Mouse (Mus musculus): ENCODE results near the gene Spag16. TPM values are rescaled to one million over a fixed set of nuclear protein-coding genes. Genes with fewer than 3 reads are reported as not detected.
"Not testable (repeated sequence)": the region's sequence is repeated elsewhere in the genome, so short reads cannot be mapped to it uniquely, and the experiment has no call there.

Spag16 gene
- polyA plus RNA-seq (2014; fragmentation: Nextera tagmentation; extraction: Ambion mirVana) = 0.43 and 2.4 TPM in 2 replicates

- no peaks in the 10 kb centered on the region for H3K9me3 ChIP-seq (ENCODE audit: control insufficient read depth, low read length)
- peak; percentile 62 for DNase-seq (ENCODE audit: low spot score)
- no peaks in the 10 kb centered on the region for H3K27me3 ChIP-seq (replicated peaks; ENCODE audit: control insufficient read depth, insufficient read depth, low read length)
- H3K4me3 ChIP-seq (ENCODE audit: low read depth, low read length) = peak within 1 kb of the TSS; percentile 49
- peak within 1 kb of the TSS; percentile 51; the same call in 1 of the 2 replicates for H3K9ac ChIP-seq (ENCODE audit: low read depth, low read length)
- H3K4me1 ChIP-seq (ENCODE audit: control insufficient read depth, insufficient read depth, low read length) = no peaks in the 10 kb centered on the region
- H3K27ac ChIP-seq (replicated peaks; ENCODE audit: low read depth, low read length) = no peak within 1 kb of the TSS
- peak; percentile 82 for ATAC-seq (ENCODE audit: low read depth)
- H3K36me3 ChIP-seq (ENCODE audit: control insufficient read depth, insufficient read depth, low read length) = no peaks in the 10 kb centered on the region
- H3K4me2 ChIP-seq (ENCODE audit: low read depth, low read length) = peak within 1 kb of the TSS; percentile 82
- WGBS = 7% methylated on average over 27 of the region's 38 CpGs
Observed at GRCm38 (mm10) chr1:69826806-69827703, at the start of gene Spag16. Gene Spag16, plus strand, starts transcription at chr1:69826970.

- 4% methylated on average over 6 of the region's 6 CpGs for WGBS
Observed at GRCm38 (mm10) chr1:69785129-69785528, 41.6 kb upstream of the Spag16 start.

GRCm38 (mm10) chr1:69786716-69787115, 40.1 kb upstream of the Spag16 start:
- ATAC-seq (ENCODE audit: low read depth) = no peak
- Histone ChIP-seq H3K4me2 (ENCODE audit: low read depth, low read length) (no peak overlapping the region), H3K4me3 (ENCODE audit: low read depth, low read length) (no peak overlapping the region), H3K27ac (replicated peaks; ENCODE audit: low read depth, low read length) (no peak overlapping the region), H3K9me3 (ENCODE audit: control insufficient read depth, low read length) (no peaks in the 10 kb centered on the region), H3K36me3 (ENCODE audit: control insufficient read depth, insufficient read depth, low read length) (no peaks in the 10 kb centered on the region), H3K27me3 (replicated peaks; ENCODE audit: control insufficient read depth, insufficient read depth, low read length) (no peaks in the 10 kb centered on the region), H3K9ac (ENCODE audit: low read depth, low read length) (no peak overlapping the region), H3K4me1 (ENCODE audit: control insufficient read depth, insufficient read depth, low read length) (no peaks in the 10 kb centered on the region)
- WGBS = 64% methylated on average over 6 of the region's 6 CpGs
- no peak for DNase-seq (ENCODE audit: low spot score)

More at GRCm38 (mm10) chr1:69785129-69785528, 41.6 kb upstream of the Spag16 start:
- no peak overlapping the region for H3K27ac ChIP-seq (replicated peaks; ENCODE audit: low read depth, low read length)
- no peaks in the 10 kb centered on the region for H3K4me1 ChIP-seq (ENCODE audit: control insufficient read depth, insufficient read depth, low read length)
- no peaks in the 10 kb centered on the region for H3K36me3 ChIP-seq (ENCODE audit: control insufficient read depth, insufficient read depth, low read length)
- no peak for ATAC-seq (ENCODE audit: low read depth)
- H3K4me2 ChIP-seq (ENCODE audit: low read depth, low read length) = no peak overlapping the region
- no peaks in the 10 kb centered on the region for H3K9me3 ChIP-seq (ENCODE audit: control insufficient read depth, low read length)
- no peak overlapping the region for H3K9ac ChIP-seq (ENCODE audit: low read depth, low read length)
- DNase-seq (ENCODE audit: low spot score) = peak; percentile 85
- no peak overlapping the region for H3K4me3 ChIP-seq (ENCODE audit: low read depth, low read length)
- no peaks in the 10 kb centered on the region for H3K27me3 ChIP-seq (replicated peaks; ENCODE audit: control insufficient read depth, insufficient read depth, low read length)

GRCm38 (mm10) chr1:69787379-69787778, 39.4 kb upstream of the Spag16 start:
- Histone ChIP-seq H3K4me3 (ENCODE audit: low read depth, low read length) (no peak overlapping the region), H3K4me1 (ENCODE audit: control insufficient read depth, insufficient read depth, low read length) (no peaks in the 10 kb centered on the region), H3K27me3 (replicated peaks; ENCODE audit: control insufficient read depth, insufficient read depth, low read length) (no peaks in the 10 kb centered on the region), H3K36me3 (ENCODE audit: control insufficient read depth, insufficient read depth, low read length) (no peaks in the 10 kb centered on the region), H3K9me3 (ENCODE audit: control insufficient read depth, low read length) (no peaks in the 10 kb centered on the region), H3K4me2 (ENCODE audit: low read depth, low read length) (no peak overlapping the region), H3K9ac (ENCODE audit: low read depth, low read length) (no peak overlapping the region), H3K27ac (replicated peaks; ENCODE audit: low read depth, low read length) (no peak overlapping the region)
- WGBS = 50% methylated on average over 12 of the region's 12 CpGs
- no peak for DNase-seq (ENCODE audit: low spot score)
- no peak for ATAC-seq (ENCODE audit: low read depth)

GRCm38 (mm10) chr1:69790337-69791250, 36.2 kb upstream of the Spag16 start:
- Histone ChIP-seq H3K27ac (replicated peaks; ENCODE audit: low read depth, low read length) (no peak overlapping the region), H3K27me3 (replicated peaks; ENCODE audit: control insufficient read depth, insufficient read depth, low read length) (no peaks in the 10 kb centered on the region), H3K9me3 (ENCODE audit: control insufficient read depth, low read length) (no peaks in the 10 kb centered on the region), H3K9ac (ENCODE audit: low read depth, low read length) (no peak overlapping the region; the same call in 1 of the 2 replicates), H3K4me2 (ENCODE audit: low read depth, low read length) (peak overlapping the region; percentile 55), H3K4me3 (ENCODE audit: low read depth, low read length) (peak overlapping the region; percentile 26), H3K4me1 (ENCODE audit: control insufficient read depth, insufficient read depth, low read length) (no peaks in the 10 kb centered on the region), H3K36me3 (ENCODE audit: control insufficient read depth, insufficient read depth, low read length) (no peaks in the 10 kb centered on the region)
- DNase-seq (ENCODE audit: low spot score) = peak; percentile 85
- peak; percentile 60; the same call in 1 of the 2 replicates for ATAC-seq (ENCODE audit: low read depth)
- WGBS = 38% methylated on average over 28 of the region's 28 CpGs

- WGBS = 89% methylated on average over 7 of the region's 7 CpGs
- DNase-seq (ENCODE audit: low spot score) (no peak), ATAC-seq (ENCODE audit: low read depth) (no peak)
- no peaks in the 10 kb centered on the region for H3K36me3 ChIP-seq (ENCODE audit: control insufficient read depth, insufficient read depth, low read length)
- H3K9ac ChIP-seq (ENCODE audit: low read depth, low read length) = no peak overlapping the region
- no peak overlapping the region for H3K4me2 ChIP-seq (ENCODE audit: low read depth, low read length)
- no peaks in the 10 kb centered on the region for H3K27me3 ChIP-seq (replicated peaks; ENCODE audit: control insufficient read depth, insufficient read depth, low read length)
- no peak overlapping the region for H3K4me3 ChIP-seq (ENCODE audit: low read depth, low read length)
- H3K4me1 ChIP-seq (ENCODE audit: control insufficient read depth, insufficient read depth, low read length) = no peaks in the 10 kb centered on the region
- H3K9me3 ChIP-seq (ENCODE audit: control insufficient read depth, low read length) = no peaks in the 10 kb centered on the region
- no peak overlapping the region for H3K27ac ChIP-seq (replicated peaks; ENCODE audit: low read depth, low read length)
Observed at GRCm38 (mm10) chr1:69798948-69799565, 27.7 kb upstream of the Spag16 start.

GRCm38 (mm10) chr1:69810161-69810560, 16.6 kb upstream of the Spag16 start:
- H3K4me2 ChIP-seq (ENCODE audit: low read depth, low read length) = no peak overlapping the region
- H3K4me1 ChIP-seq (ENCODE audit: control insufficient read depth, insufficient read depth, low read length) = no peaks in the 10 kb centered on the region
- H3K27ac ChIP-seq (replicated peaks; ENCODE audit: low read depth, low read length) = no peak overlapping the region
- no peak overlapping the region for H3K9ac ChIP-seq (ENCODE audit: low read depth, low read length)
- no peaks in the 10 kb centered on the region for H3K9me3 ChIP-seq (ENCODE audit: control insufficient read depth, low read length)
- H3K36me3 ChIP-seq (ENCODE audit: control insufficient read depth, insufficient read depth, low read length) = no peaks in the 10 kb centered on the region
- WGBS = 82% methylated on average over 2 of the region's 2 CpGs
- DNase-seq (ENCODE audit: low spot score) = no peak
- no peaks in the 10 kb centered on the region for H3K27me3 ChIP-seq (replicated peaks; ENCODE audit: control insufficient read depth, insufficient read depth, low read length)
- ATAC-seq (ENCODE audit: low read depth) = no peak
- no peak overlapping the region for H3K4me3 ChIP-seq (ENCODE audit: low read depth, low read length)

GRCm38 (mm10) chr1:69825635-69826034, 1.1 kb upstream of the Spag16 start:
- not testable (repeated sequence) for ATAC-seq (ENCODE audit: low read depth); H3K27me3 ChIP-seq (replicated peaks; ENCODE audit: control insufficient read depth, insufficient read depth, low read length); H3K9ac ChIP-seq (ENCODE audit: low read depth, low read length); H3K9me3 ChIP-seq (ENCODE audit: control insufficient read depth, low read length); H3K27ac ChIP-seq (replicated peaks; ENCODE audit: low read depth, low read length); H3K4me2 ChIP-seq (ENCODE audit: low read depth, low read length); DNase-seq (ENCODE audit: low spot score); H3K4me3 ChIP-seq (ENCODE audit: low read depth, low read length); H3K4me1 ChIP-seq (ENCODE audit: control insufficient read depth, insufficient read depth, low read length); H3K36me3 ChIP-seq (ENCODE audit: control insufficient read depth, insufficient read depth, low read length)
- 73% methylated on average over 5 of the region's 5 CpGs for WGBS

Data from embryonic facial prominence, embryonic 14.5 days (tissue).